Mouse (Mus musculus) stomach, embryonic 16.5 days (tissue): ENCODE measurements around the gene Mars. TPM values are rescaled to one million over a fixed set of nuclear protein-coding genes. Genes with fewer than 3 reads are reported as not detected.

Source experiments
- ATAC-seq: fragments of 200-750 bp; cut with Nextera tagmentation; 2 replicates; pipeline ENCODE4 v1.8.0; 2017; ENCODE audit warnings: moderate number of reproducible peaks, moderate TSS enrichment; ENCODE audit not compliant: insufficient read depth, low FRiP score
- H3K27ac ChIP-seq: fragments of 300-500 bp; sonication (generic); 2 replicates; pipeline ENCODE4 v1.5.1; 2014; ENCODE audit warnings: low read length
- H3K27me3 ChIP-seq: fragments of 300-500 bp; sonication (generic); 2 replicates; pipeline ENCODE4 v1.6.1; 2014; ENCODE audit warnings: low read length, control low read depth, mixed read lengths; ENCODE audit not compliant: control insufficient read depth, insufficient read depth
- H3K36me3 ChIP-seq: fragments of 300-500 bp; sonication (generic); 2 replicates; pipeline ENCODE4 v1.6.1; 2014; ENCODE audit warnings: low read length; ENCODE audit not compliant: control insufficient read depth, insufficient read depth
- H3K4me1 ChIP-seq: fragments of 300-500 bp; sonication (generic); 2 replicates; pipeline ENCODE4 v1.6.1; 2014; ENCODE audit warnings: low read length, control low read depth, mixed read lengths; ENCODE audit not compliant: control insufficient read depth, insufficient read depth
- H3K4me2 ChIP-seq: fragments of 300-500 bp; sonication (generic); 2 replicates; pipeline ENCODE4 v1.6.1; 2014; ENCODE audit warnings: low read depth, low read length, mixed read lengths
- H3K4me3 ChIP-seq: fragments of 300-500 bp; sonication (generic); replicated peaks from 2 replicates; pipeline ENCODE4 v1.5.1; 2014; ENCODE audit warnings: mild to moderate bottlenecking, low read length
- H3K9ac ChIP-seq: fragments of 300-500 bp; sonication (generic); 2 replicates; pipeline ENCODE4 v1.6.1; 2014; ENCODE audit warnings: low read length
- H3K9me3 ChIP-seq: fragments of 300-500 bp; sonication (generic); replicated peaks from 2 replicates; pipeline ENCODE4 v1.6.1; 2016; ENCODE audit warnings: low read length, control low read depth; ENCODE audit not compliant: control insufficient read depth
- WGBS: fragments of 180-500 bp; shearing (Covaris S2); extraction: QIAGEN DNeasy Blood & Tissue Kit; methylation state at CpG from one replicate; pipeline ENCODE4 v1.1.7; 2014; 5-methylcytosine and 5-hydroxymethylcytosine counted together
- polyA plus RNA-seq: library from polyadenylated mRNA; unstranded; fragments of >200 nt; fragmentation: Nextera tagmentation; extraction: Ambion mirVana; gene quantifications from 2 replicates; pipeline ENCODE4 v1.2.1, GENCODE M21; 2015

Gene Mars
- polyA plus RNA-seq, 1 experiment from 2014 or later = 104 TPM

GRCm38 (mm10) chr10:127291881-127292638 lies 19.5 kb downstream of the Mars start:
- H3K4me2 ChIP-seq = peak overlapping the region; percentile 73
- peak overlapping the region; percentile 89; the same call in 1 of the 2 replicates for H3K27ac ChIP-seq

DNA sequence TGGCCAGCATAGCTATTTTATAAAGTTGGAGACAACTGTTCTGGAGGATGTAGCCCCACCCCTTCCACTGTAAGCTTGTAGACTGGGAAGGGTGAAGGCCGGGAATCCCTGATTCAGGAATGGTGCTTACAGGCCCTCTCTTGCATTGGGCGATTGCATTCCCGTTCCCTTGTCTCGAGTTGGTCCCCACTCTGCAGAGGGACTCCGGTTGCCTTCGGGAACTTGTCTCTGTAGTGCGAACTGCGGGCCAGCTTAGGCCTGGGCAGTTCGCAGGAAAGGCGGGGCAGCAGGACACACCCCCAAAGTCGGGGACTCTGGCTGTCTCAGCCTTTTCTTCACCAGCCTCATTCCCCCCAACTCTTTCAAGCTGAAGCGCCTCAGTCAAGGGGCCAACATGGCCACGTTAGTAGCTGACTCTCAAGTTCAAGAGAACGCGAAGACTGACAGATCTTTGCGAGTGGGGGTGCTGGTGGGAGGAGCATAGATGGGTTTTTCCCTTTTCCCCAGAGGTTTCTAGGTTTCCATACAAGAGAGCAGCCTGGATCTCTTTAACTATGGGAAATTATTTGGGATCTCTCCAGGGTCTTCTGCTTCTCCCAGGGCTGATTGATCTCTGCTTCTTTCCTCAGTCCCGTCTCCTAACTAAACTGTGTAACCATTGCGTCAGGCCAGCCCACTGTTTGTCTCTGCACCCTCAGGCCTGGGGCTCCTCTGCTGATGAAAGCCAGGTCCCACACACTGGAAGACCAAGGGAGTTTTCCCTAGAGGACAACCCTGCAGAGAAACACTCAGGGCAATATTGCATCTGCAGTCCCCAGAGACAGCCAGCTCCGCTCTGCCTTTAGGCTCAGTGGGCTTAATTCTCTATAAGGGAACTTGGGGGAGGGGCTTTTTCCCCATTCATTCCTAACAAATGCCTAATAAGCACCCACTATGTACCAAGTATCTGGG lies 20.4 kb downstream of the Mars start:
- WGBS = 2% methylated on average over 19 of the region's 19 CpGs
- peak; percentile 18 for ATAC-seq
- Histone ChIP-seq H3K4me3 (peak overlapping the region; percentile 63), H3K9ac (peak overlapping the region; percentile 74), H3K4me1 (peaks cover 46% of the 10 kb centered on the region), H3K9me3 (no peaks in the 10 kb centered on the region), H3K27me3 (no peaks in the 10 kb centered on the region), H3K4me2 (peak overlapping the region; percentile 73), H3K27ac (peak overlapping the region; percentile 89), H3K36me3 (peaks cover 22% of the 10 kb centered on the region)

More at GRCm38 (mm10) chr10:127291881-127292638, 19.5 kb downstream of the Mars start:
- WGBS = 25% methylated on average over 5 of the region's 5 CpGs
- Histone ChIP-seq H3K27me3 (no peaks in the 10 kb centered on the region), H3K4me3 (peak overlapping the region; percentile 63), H3K36me3 (peaks cover 25% of the 10 kb centered on the region), H3K9ac (peak overlapping the region; percentile 74), H3K4me1 (peaks cover 38% of the 10 kb centered on the region), H3K9me3 (no peaks in the 10 kb centered on the region)
- ATAC-seq = no peak

DNA sequence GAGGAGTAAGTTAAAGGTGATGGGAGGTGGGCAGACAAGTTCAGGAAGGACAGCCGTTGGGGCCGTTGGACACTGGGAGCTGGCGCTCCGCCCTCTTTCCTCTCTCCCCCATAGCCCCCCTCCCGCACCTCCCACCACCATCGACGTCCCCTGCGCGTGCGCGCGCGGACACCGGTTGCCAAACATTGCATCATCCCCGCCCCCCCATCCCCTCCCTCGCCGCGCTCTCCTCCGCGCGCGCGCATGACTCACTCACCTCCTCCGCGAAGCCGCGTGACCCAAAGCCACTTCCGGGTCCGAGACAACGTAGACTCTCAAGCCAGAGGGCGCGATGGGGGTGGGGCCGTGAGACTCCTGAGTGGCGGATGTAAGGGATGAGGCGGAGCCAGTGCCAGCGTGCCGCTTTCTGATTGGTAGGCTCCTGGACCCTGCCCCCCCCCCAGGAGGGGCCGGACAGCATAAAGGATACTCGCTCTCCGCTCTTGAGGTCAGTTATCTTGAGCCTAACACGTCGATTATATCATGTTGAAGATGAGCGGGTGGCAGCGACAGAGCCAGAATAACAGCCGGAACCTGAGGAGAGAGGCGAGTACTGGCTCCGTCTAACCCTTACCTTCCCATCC lies 21.2 kb downstream of the Mars start:
- peak; percentile 92 for ATAC-seq
- H3K4me2 ChIP-seq = peak overlapping the region; percentile 73
- peak overlapping the region; percentile 74 for H3K9ac ChIP-seq
- H3K4me3 ChIP-seq = peak overlapping the region; percentile 63
- peaks cover 22% of the 10 kb centered on the region for H3K36me3 ChIP-seq
- H3K4me1 ChIP-seq = peaks cover 54% of the 10 kb centered on the region
- H3K27ac ChIP-seq = peak overlapping the region; percentile 100
- WGBS = under 1% methylated on average over 47 of the region's 47 CpGs
- no peaks in the 10 kb centered on the region for H3K9me3 ChIP-seq
- H3K27me3 ChIP-seq = no peaks in the 10 kb centered on the region

- Histone ChIP-seq H3K9ac (peak overlapping the region; percentile 89), H3K4me3 (peak overlapping the region; percentile 63), H3K27ac (peak overlapping the region; percentile 100), H3K4me1 (peaks cover 59% of the 10 kb centered on the region), H3K27me3 (no peaks in the 10 kb centered on the region), H3K9me3 (no peaks in the 10 kb centered on the region), H3K36me3 (peaks cover 19% of the 10 kb centered on the region), H3K4me2 (peak overlapping the region; percentile 73)
- WGBS = under 1% methylated on average over 15 of the region's 15 CpGs
- ATAC-seq = peak; percentile 5; the same call in 1 of the 2 replicates
Observed at GRCm38 (mm10) chr10:127289573-127290191, 21.9 kb downstream of the Mars start.

GRCm38 (mm10) chr10:127288800-127289572 lies 22.6 kb downstream of the Mars start, which contains the start of gene Mbd6:
Gene Mbd6, minus strand, starts transcription at chr10:127289018.
- Histone ChIP-seq H3K9ac (peak within 1 kb of the TSS; percentile 89), H3K4me3 (peak within 1 kb of the TSS; percentile 63)
- under 1% methylated on average over 48 of the region's 65 CpGs for WGBS

DNA sequence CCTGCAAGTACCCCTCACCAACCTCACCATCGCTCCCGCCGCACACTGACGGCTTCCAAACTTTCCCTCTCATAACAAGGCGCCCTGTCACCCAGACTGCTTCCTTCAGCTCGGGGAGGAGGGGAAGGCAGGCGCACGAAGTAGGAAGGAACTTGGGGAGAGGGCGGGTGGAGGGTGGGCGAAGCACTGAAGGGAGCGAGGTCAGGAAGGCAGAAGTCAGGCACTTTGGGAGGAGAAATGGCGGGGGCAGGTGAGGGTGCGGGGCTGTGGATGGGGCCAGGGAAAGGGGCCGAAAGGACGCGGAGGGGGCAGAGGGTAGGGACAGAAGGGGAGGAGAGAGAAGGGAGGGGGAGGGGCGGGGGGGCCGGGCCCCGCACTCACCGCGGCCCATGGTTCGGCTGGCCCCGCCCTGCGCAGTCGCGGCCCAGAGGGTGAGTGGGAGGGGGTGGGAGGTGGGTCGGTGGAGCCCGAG lies 23.2 kb downstream of the Mars start:
- peak; percentile 25 for ATAC-seq
- WGBS = 0% methylated on average over 23 of the region's 28 CpGs
- peak overlapping the region; percentile 89 for H3K9ac ChIP-seq

More at GRCm38 (mm10) chr10:127288800-127289572, 22.6 kb downstream of the Mars start, which contains the start of gene Mbd6:
- Histone ChIP-seq H3K4me1 (peaks cover 59% of the 10 kb centered on the region), H3K27ac (peak within 1 kb of the TSS; percentile 100), H3K27me3 (no peaks in the 10 kb centered on the region), H3K4me2 (peak within 1 kb of the TSS; percentile 73), H3K9me3 (no peaks in the 10 kb centered on the region), H3K36me3 (peaks cover 14% of the 10 kb centered on the region)
- ATAC-seq = peak; percentile 35

DNA sequence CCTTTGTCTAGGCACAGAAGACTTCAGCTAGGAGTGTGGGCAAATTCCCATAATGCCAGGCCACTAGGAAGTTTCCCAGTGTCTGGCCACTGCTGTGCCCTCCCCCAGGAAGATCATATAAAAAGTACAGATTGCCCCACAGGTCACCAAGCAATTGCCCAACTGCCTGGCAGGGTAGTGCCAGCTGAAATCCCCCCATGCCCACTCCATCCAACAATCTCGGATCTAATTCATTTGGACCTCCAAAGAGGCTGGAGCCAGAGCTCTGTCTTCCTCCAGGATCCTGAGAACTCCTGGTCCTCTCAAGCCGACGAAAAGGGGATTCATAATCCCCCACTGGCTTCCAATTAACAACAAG lies 23.7 kb downstream of the Mars start:
- peak overlapping the region; percentile 63 for H3K4me3 ChIP-seq
- H3K27ac ChIP-seq = peak overlapping the region; percentile 100
- H3K4me1 ChIP-seq = peaks cover 54% of the 10 kb centered on the region
- peak overlapping the region; percentile 89 for H3K9ac ChIP-seq
- peak overlapping the region; percentile 73 for H3K4me2 ChIP-seq
- H3K36me3 ChIP-seq = peaks cover 16% of the 10 kb centered on the region
- WGBS = 0% methylated on average over 3 of the region's 3 CpGs
- H3K27me3 ChIP-seq = no peaks in the 10 kb centered on the region
- no peak for ATAC-seq
- no peaks in the 10 kb centered on the region for H3K9me3 ChIP-seq

More for the DNA sequence above, 23.2 kb downstream of the Mars start:
- Histone ChIP-seq H3K4me1 (peaks cover 58% of the 10 kb centered on the region), H3K4me2 (peak overlapping the region; percentile 73), H3K36me3 (peaks cover 13% of the 10 kb centered on the region), H3K9me3 (no peaks in the 10 kb centered on the region), H3K4me3 (peak overlapping the region; percentile 63), H3K27me3 (no peaks in the 10 kb centered on the region), H3K27ac (peak overlapping the region; percentile 100)
